Mouse (Mus musculus) G1E (cell line): ENCODE measurements around the gene Scfd2. TPM values are rescaled to one million over a fixed set of nuclear protein-coding genes. Genes with fewer than 3 reads are reported as not detected.

Experiments
- ATAC-seq: 2 replicates; pipeline ENCODE4 v1.8.0; 2016; ENCODE audit warnings: mild to moderate bottlenecking; ENCODE audit not compliant: insufficient number of reproducible peaks, poor library complexity, low FRiP score, severe bottlenecking; ENCODE audit errors: extremely low read depth
- DNase-seq: peaks from one replicate; pipeline ENCODE4 v3.0.0; 2012; ENCODE audit warnings: low spot score
- H3K27me3 ChIP-seq: 2 replicates; pipeline ENCODE4 v1.6.1; 2012; ENCODE audit warnings: mild to moderate bottlenecking, low read length, inconsistent platforms; ENCODE audit not compliant: insufficient read depth
- H3K36me3 ChIP-seq: replicated peaks from 2 replicates; pipeline ENCODE3; 2012; ENCODE audit warnings: mild to moderate bottlenecking, inconsistent platforms
- H3K4me1 ChIP-seq: 2 replicates; pipeline ENCODE4 v1.6.1; 2012; ENCODE audit warnings: low read depth, low read length, inconsistent platforms, mixed read lengths; ENCODE audit not compliant: insufficient read depth
- H3K4me3 ChIP-seq: 2 replicates; pipeline ENCODE4 v1.5.1; 2012; ENCODE audit warnings: low read depth, mild to moderate bottlenecking, inconsistent platforms, low read length, moderate library complexity, mixed read lengths
- H3K9me3 ChIP-seq: replicated peaks from 2 replicates; pipeline ENCODE4 v1.6.1; 2012; ENCODE audit warnings: inconsistent platforms
- CTCF ChIP-seq: IDR thresholded peaks from 2 replicates; pipeline ENCODE4 v1.5.1; 2012; ENCODE audit warnings: low read depth, low read length, inconsistent platforms, mixed read lengths
- GATA1 ChIP-seq: IDR thresholded peaks from 2 replicates; pipeline ENCODE4 v1.6.1; 2012; ENCODE audit warnings: borderline replicate concordance, low read length, inconsistent platforms, mixed read lengths
- GATA2 ChIP-seq: IDR thresholded peaks from 2 replicates; pipeline ENCODE4 v1.6.1; 2012; ENCODE audit warnings: low read depth, low read length, inconsistent platforms, borderline replicate concordance
- POLR2AphosphoS5 ChIP-seq: IDR thresholded peaks from 2 replicates; pipeline ENCODE4 v1.6.1; 2012; ENCODE audit warnings: low read depth, low read length, inconsistent platforms; ENCODE audit not compliant: insufficient replicate concordance
- TAL1 ChIP-seq: conservative IDR thresholded peaks from 2 replicates; pipeline ENCODE4 v1.6.1; 2012; ENCODE audit warnings: low read depth, low read length, inconsistent platforms, mixed read lengths
- polyA plus RNA-seq: library from polyadenylated mRNA; stranded (reverse); fragments of >175 nt; gene quantifications from 2 replicates; pipeline ENCODE4 v1.2.3, GENCODE M21; 2012
- total RNA-seq, 2 experiments: library from RNA; stranded (forward) in 1 of 2; stranded (reverse) in 1 of 2; fragments of 200-1000 nt in 1 of 2; fragments of >200 nt in 1 of 2; fragmentation: Nextera tagmentation in 1 of 2; gene quantifications; 2 replicates each; pipeline ENCODE4 v1.2.3; 2014 to 2017

Scfd2 gene
- total and polyA plus RNA-seq, 3 experiments: 5.1 to 12.3 (median 8.9) TPM

- TF ChIP-seq GATA1 (no peak), TAL1 (no peak), GATA2 (no peak), POLR2AphosphoS5 (no peak), CTCF (no peak)
- Histone ChIP-seq H3K27me3 (peaks cover 6% of the 10 kb centered on the region; the same call in 1 of the 2 replicates), H3K4me1 (no peaks in the 10 kb centered on the region; the same call in 1 of the 2 replicates), H3K36me3 (peaks cover 3% of the 10 kb centered on the region), H3K9me3 (no peaks in the 10 kb centered on the region), H3K4me3 (no peak overlapping the region)
- no peak for DNase-seq
- no peak for ATAC-seq
Measured at GRCm38 (mm10) chr5:74273313-74273712, 258.2 kb downstream of the Scfd2 start.

GRCm38 (mm10) chr5:74267736-74268369 lies 263.7 kb downstream of the Scfd2 start:
- TF ChIP-seq GATA2 (no peak), CTCF (no peak), POLR2AphosphoS5 (no peak), TAL1 (no peak), GATA1 (no peak)
- no peak for DNase-seq
- H3K27me3 ChIP-seq: no peaks in the 10 kb centered on the region; the same call in 1 of the 2 replicates

GRCm38 (mm10) chr5:74267196-74267595 lies 264.4 kb downstream of the Scfd2 start:
- Histone ChIP-seq H3K4me3 (no peak overlapping the region), H3K36me3 (no peaks in the 10 kb centered on the region), H3K27me3 (no peaks in the 10 kb centered on the region; the same call in 1 of the 2 replicates), H3K9me3 (no peaks in the 10 kb centered on the region), H3K4me1 (no peaks in the 10 kb centered on the region)
- no peak for TF ChIP-seq POLR2AphosphoS5
- TF ChIP-seq GATA2: no peak
- no peak for TF ChIP-seq CTCF
- no peak for TF ChIP-seq TAL1
- no peak for TF ChIP-seq GATA1
- ATAC-seq (no peak), DNase-seq (no peak)

More at GRCm38 (mm10) chr5:74267736-74268369, 263.7 kb downstream of the Scfd2 start:
- no peak for ATAC-seq
- Histone ChIP-seq H3K4me3 (no peak overlapping the region), H3K9me3 (no peaks in the 10 kb centered on the region), H3K4me1 (no peaks in the 10 kb centered on the region), H3K36me3 (no peaks in the 10 kb centered on the region)

DNA sequence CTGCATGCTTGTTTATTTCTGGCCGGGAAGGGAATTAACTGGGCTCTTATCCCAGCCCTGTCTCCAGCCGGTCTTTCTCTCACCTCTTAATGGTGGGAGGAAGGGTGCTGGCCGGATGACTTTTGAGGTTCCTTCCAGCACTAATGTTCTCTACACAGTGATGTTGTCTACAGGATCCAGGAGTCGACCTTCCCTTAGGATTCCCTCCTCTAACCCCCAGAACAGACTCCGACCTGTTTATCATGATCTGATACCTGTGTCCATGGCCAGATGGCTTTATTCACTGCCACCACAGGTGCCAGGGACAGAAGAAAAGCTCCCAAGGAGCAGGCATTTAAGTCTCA lies 265.1 kb downstream of the Scfd2 start:
- TF ChIP-seq TAL1 (no peak), GATA2 (no peak), CTCF (no peak), POLR2AphosphoS5 (no peak)
- no peak overlapping the region for H3K4me3 ChIP-seq
- DNase-seq: no peak
- no peaks in the 10 kb centered on the region for H3K36me3 ChIP-seq
- no peaks in the 10 kb centered on the region; the same call in 1 of the 2 replicates for H3K27me3 ChIP-seq
- ATAC-seq: no peak
- H3K9me3 ChIP-seq: no peaks in the 10 kb centered on the region
- H3K4me1 ChIP-seq: no peaks in the 10 kb centered on the region

- no peaks in the 10 kb centered on the region for H3K4me1 ChIP-seq
- no peak for TF ChIP-seq GATA2
- TF ChIP-seq GATA1: no peak
- no peak for TF ChIP-seq TAL1
- no peak for TF ChIP-seq POLR2AphosphoS5
- no peak for TF ChIP-seq CTCF
Measured at GRCm38 (mm10) chr5:74265601-74266475, 265.7 kb downstream of the Scfd2 start.

GRCm38 (mm10) chr5:74265151-74265550 lies 266.4 kb downstream of the Scfd2 start:
- H3K4me3 ChIP-seq: no peak overlapping the region
- H3K9me3 ChIP-seq: no peaks in the 10 kb centered on the region
- DNase-seq: no peak
- no peaks in the 10 kb centered on the region; the same call in 1 of the 2 replicates for H3K27me3 ChIP-seq
- TF ChIP-seq CTCF: no peak
- no peak for TF ChIP-seq POLR2AphosphoS5
- no peak for TF ChIP-seq TAL1
- TF ChIP-seq GATA2: no peak
- TF ChIP-seq GATA1: no peak
- H3K4me1 ChIP-seq: no peaks in the 10 kb centered on the region
- no peak for ATAC-seq
- no peaks in the 10 kb centered on the region for H3K36me3 ChIP-seq

More at GRCm38 (mm10) chr5:74265601-74266475, 265.7 kb downstream of the Scfd2 start:
- Histone ChIP-seq H3K4me3 (no peak overlapping the region), H3K27me3 (no peaks in the 10 kb centered on the region; the same call in 1 of the 2 replicates), H3K36me3 (no peaks in the 10 kb centered on the region), H3K9me3 (no peaks in the 10 kb centered on the region)
- DNase-seq (no peak), ATAC-seq (no peak)
